Mouse (Mus musculus): ENCODE data around the gene Chtf18.
"Not testable (repeated sequence)": the region's sequence is repeated elsewhere in the genome, so short reads cannot be mapped to it uniquely, and the experiment has no call there.

Chtf18 gene

DNA sequence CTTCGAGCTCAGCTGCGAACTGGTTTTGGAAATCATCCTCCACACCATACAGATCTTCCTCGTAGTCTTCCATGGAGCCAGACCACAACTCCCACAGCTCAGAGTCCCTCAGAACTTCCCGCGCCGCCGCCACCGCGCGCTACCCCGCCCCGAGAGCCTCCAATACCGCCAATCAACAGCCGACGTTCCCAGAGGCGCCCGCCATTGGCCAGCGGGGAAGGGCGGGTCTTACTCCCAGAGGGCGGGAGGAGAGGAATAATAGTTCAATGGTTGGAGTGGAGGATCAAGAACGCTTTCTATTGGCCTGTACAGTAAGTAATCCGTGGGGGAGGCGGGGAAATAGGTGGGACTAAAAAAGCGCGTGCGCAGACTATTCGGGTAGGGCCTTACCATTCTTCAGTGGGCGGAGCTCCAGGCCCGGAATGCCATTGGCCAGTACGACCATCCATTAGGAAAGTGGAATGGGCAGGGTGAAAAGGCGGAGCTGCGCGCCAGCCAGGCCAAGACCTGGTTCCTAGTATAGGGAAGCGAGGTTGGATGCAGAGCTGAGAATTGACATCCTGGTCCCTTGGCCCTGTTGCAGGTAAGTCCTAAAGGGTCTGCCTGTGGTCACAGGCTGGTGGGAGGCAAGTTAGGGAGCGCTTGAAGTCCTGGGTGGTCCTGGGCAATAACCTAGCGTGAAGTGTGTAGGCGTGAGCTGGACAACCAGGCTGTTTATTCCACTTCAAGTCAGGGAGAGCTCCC is at the start of gene Chtf18, which contains the start of gene Rpusd1:
TSS of gene Chtf18 (minus strand) at position 155 of the 744 bp plus-strand sequence.
TSS of gene Rpusd1 (plus strand) at position 406 of the 744 bp plus-strand sequence.
- peak; percentile 99 for DNase-seq (ENCODE audit: low spot score)

DNA sequence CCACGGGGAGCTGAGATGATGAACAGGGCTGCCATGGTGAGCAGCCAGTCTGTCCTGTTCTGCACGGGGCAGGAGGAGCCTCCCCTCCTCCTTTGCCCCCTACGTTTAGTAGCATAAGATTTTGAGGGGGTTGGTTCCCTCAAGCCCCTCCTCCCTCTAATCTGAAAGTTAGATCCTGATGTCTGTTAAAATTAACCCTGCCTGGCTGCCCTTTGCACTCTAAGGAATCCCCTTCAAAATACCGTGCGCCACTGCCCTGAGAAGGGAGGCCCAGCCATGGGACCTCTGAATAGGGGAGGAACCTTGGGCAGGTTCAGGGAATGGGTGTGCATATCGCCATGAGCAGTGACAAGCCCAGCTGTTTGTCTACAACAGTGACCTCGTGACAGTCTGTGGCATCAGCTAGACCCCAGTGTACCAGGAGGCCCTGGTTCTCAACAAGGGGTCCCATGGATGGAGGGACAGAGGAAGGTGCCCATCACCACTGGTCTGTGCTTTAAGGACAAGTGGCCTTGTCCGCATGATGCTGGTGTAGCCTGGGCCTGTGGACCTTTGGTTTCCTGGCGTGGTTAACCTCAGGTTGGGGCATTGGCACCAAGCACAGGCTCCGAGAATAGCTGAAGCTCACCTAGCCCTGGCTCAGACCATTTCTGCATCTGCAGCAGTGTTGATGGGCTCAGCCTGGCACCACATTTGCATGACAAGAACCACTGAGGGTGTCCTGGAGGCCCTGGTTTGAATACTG is 48.3 kb upstream of the Chtf18 start:
- no peak for DNase-seq (ENCODE audit: low spot score)

DNA sequence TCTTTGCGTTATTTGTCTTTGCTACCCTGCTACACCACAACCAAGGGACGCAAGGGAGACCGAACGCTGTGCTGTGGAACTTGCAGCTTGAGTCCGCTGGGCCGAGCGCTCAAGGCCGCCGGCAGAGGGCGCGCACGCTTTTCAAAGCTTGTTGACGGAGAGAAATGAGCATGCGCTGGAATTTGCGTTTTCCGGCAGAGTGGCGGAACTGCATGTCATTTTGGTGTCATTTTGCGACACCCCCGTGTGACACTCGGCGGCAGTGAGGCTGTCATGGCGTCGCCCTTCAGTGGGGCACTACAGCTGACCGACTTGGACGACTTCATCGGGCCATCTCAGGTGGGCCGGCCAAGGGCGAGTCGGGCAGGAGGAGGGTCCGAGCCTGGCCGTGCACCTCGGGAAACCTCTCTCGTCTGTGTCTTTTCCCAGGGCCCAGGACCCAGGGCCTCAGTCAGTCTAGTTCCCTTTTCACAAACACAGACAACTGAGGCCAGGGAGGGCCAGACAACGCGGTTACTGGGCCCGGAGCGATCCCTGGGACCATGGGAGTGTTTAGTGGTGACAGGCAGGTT is 46.4 kb upstream of the Chtf18 start, which contains the start of gene Narfl:
TSS of gene Narfl (plus strand) at position 228 of the 572 bp plus-strand sequence.
- peak; percentile 92 for DNase-seq (ENCODE audit: low spot score)

DNA sequence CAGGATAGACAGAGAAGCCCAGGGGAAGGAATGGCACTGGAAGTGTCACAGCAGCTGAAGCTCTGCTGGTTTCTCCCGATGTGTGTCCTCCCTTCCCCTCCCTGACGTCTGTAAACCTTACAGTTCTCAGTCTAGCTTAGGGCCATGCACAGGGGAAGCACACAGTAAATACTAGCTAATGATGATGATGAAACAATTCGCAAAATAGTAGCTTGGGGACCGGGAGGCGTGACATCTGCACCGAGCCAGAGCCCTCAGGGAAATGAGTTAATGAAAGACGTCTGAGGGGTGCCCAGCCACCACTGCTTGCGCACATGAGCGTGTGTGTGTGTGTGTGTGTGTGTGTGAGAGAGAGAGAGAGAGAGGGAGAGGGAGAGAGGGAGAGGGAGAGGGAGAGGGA is 42.1 kb upstream of the Chtf18 start:
- DNase-seq (ENCODE audit: low spot score), result no peak

DNA sequence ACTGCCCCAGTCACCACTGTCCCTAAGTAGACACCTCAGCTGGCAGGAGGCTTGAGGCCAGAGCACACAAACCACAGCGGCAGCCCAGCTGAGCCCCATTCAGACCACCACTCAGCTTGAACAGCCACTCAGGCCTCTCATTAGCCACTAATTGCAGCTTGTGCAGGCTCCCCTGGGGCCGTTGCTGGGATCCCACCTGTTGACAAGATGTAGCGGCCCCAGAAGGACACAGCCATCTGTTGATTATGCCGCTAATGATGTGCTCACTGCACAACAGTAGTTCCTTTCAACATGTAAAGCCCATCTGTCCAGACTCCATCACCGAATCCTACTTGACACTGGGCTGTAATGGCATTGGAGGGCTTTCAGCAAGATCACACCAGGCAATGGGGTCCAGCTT is 38.7 kb upstream of the Chtf18 start:
- no peak for DNase-seq (ENCODE audit: low spot score)

DNA sequence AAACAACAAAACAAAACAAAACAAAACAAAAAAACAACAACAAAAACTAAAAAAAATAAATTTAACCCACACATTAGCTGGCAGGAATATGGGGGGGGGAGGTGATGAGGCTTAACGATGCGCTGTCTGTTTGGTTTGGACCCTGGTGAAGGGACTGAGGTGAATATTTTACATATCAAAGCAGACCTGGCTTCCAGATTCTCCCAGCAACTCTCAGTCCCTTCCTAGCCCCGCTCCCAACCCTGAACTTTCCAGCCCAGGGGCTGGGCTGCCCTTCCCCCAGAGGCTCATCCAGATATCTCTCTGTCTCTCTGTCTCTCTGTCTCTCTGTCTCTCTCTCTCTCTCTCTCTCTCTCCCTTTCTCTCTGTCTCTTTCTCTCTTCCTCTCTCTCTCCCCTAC is 35.4 kb upstream of the Chtf18 start:
- DNase-seq (ENCODE audit: low spot score), result no peak

DNA sequence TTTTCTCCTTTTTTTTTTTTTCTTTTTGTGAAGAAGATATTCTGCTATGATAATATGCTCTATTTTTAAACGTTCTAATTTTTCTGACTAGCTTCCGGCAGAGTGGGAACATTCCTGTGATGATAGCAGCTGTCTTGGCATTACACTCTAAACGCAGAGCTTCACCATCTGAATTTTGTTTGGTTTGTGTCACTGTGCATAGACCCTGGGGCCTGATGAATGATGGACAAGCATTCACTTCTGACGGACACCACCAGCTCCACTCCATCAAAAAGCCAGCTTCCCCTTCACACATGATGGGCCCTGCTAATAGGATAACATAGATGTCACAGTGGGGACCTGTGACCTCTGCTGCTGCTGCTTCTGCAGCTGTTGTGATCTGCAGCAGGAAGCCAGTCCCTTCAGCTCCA is 34.3 kb upstream of the Chtf18 start:
- no peak for DNase-seq (ENCODE audit: low spot score)

DNA sequence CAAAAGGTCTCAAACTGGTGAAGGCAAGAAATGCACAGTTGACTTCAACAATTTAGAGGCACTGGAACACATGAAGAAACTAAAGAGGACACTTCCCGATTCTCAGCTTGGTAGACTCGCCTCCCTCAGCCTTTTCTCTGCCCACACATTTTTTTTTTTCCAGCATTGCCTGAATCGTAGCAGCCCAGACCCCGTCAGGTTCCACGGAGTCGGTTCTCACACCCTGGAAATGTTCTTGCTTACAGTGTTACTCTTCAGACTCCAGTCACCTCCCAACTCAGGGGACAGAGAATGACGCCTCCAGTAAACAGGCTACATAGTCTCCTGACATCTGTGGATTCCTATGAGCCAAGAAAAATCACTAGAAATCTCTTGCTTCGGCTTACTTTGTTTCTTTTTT is 32.9 kb upstream of the Chtf18 start:
- no peak for DNase-seq (ENCODE audit: low spot score)

DNA sequence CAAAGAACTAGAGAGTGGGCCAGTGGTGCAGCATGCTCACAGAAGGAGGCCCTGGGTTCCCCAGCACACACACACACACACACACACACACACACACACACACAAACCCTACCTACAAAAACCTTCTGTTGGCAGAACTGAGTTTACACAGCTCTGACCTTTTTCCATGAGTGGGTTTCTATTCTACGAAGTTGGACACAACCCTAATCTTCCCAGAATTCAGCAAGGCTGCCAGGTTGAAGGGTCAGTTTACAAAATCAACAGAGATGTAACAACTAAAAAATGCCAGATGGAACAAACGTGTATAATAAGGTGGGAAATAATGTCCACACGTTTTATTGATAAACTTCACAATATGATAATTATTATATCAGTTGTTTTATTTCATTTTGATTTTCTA is 30.5 kb upstream of the Chtf18 start:
- no peak for DNase-seq (ENCODE audit: low spot score)

DNA sequence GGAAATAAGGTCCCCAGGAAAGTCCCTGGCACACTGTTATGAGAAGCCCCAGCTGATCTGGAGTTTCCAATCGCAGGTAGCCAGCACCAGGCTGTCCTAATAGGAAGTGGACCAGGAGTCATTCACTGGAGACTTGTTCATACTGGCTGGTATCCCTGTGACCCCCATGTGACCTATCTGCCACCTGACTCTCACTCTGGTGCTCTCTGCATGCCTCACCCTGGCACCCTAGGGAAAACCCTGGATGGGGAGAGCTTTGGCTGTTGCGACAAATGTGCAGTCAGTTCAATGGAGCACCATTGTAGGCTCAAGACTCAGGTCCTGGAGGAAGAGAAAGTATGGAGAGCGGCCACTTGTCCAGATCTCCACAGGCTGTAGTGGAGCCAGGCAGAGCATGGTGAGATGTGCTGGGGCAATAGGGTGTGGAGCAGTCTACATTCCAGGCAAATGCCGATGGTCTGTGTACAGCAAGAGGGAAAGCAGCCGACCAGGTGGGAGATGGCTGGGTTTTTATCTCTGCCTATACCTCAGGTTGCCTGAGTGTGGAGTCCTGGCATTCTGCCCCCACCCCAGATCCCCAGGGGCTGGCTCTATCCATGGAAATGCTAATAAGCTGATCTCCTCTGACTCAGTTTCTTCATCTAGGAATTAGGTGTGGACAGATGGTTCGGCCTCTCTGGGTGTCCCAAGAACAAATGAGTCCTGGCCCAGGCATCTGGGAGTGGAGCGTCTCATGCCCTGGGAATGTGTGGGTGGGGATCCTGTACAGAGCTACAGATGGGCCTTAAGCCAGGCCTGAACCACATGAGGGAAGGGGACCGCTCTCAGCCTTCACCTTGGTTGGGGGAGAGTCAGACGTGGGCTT is 29.4 kb upstream of the Chtf18 start:
- no peak for DNase-seq (ENCODE audit: low spot score)

DNA sequence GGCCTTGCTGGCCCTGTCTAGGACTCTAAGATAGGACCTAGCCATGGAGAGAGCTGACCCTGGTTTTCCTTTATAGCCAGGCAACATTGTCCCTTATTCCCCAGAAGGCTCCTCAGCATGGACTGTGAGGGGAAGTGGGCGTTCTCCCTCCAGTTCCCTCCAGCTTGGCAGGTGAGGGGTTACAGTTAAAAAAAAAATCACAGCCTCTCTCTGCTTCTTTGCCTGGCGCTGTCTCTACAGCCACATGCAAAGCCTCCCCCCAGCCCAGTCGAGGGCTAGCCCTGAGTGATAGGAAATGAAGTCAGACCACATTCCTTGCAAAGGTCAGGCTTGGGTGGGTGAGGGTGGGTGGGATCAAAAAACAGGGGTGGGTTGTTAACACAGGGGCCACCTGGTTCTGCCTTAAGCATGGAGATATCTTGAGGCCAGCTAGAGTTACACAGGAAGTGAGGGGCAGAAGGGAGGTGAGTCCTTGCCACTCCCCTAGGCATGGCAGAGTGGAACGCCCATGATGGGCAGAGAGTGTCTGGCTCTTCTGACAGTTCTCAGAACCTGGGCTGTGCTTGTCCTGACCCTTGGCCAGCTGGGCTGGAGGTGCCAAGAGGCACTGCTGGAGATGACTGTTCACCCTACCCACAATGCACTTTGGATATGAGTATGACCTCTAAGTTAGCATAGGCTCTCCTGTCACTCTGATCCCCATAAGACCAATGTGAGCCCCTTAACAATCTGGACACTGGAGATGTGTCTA is 28.6 kb upstream of the Chtf18 start:
- DNase-seq (ENCODE audit: low spot score), result no peak

DNA sequence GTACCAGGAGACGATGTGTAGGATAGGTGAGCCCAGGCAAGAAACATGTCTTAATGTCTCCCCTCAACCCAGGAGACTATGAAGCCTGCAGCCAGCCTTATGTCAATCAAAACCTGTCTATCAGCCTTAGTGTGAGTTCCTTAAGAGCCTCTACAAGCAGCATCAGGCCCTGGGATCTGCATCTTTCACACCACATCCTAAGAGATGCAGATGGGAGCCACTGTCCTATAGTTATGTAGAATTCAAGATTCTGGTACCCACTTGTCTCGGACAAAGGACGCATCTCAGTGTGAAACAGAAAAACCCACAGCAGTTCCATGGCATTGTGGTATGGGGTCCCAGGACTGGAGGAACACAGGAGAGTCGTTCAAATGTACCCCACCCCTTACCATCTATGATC is 27.9 kb upstream of the Chtf18 start:
- DNase-seq (ENCODE audit: low spot score), result no peak

DNA sequence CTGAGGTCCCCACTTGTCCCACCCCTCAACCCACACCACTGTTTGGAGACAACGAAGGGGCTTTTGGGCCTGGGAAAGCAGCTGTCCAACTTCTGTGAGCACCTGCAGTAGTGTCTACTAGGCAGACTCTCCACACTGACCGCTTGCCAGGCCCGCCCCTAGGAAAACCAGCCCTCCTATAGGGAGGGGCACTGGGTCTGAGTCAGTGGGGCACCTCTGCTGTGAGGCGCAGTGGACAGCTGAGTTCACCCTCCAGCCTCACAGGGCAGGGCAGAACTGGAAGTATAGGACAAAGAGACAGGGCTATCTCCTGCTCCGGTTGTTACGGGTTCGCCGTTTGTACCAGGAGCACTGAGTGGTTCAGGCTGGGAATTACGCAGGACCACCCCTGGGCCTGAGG is 27.0 kb upstream of the Chtf18 start, which contains the start of gene Msln:
TSS of gene Msln (minus strand) at position 138 of the 400 bp plus-strand sequence.
- DNase-seq (ENCODE audit: low spot score), result no peak

DNA sequence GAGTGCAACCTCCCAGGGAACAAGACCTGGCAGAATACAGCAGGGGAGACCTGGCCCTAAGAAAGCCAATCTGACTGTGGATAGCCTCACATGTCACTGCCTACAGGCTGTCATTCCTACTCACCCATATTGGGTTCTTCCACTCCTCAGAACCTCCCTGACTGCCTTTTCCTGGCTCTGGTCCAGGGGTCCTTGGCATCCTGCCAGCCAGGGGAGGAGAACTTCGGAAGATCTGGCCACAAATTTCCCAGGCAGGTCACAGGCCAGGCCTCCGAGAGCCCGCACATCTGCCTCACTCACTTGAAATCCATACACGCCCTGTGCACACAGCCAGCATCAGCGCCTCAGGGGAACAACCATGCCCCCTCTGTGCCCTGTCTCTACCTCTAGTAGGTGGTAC is 24.2 kb upstream of the Chtf18 start:
- DNase-seq (ENCODE audit: low spot score), result no peak

DNA sequence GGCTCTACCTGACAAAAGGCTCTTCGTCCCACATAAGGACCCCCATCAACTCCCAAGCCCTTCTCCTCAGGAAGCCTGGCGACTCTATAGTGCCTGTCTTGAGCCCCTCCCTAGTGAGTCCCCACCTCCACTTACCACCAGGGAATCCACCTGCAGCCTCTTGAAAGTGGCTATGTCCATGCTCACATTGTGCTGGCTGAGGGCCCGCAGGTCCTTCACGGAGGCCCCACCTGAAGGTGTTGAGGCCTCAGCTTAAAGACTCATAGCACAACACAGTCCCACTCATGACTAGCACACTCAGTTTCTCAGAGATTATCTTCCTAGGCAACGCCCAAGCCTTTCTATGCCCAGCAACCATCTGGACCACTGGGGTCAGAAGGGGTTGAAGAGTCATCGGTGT is 22.1 kb upstream of the Chtf18 start:
- DNase-seq (ENCODE audit: low spot score), result no peak

DNA sequence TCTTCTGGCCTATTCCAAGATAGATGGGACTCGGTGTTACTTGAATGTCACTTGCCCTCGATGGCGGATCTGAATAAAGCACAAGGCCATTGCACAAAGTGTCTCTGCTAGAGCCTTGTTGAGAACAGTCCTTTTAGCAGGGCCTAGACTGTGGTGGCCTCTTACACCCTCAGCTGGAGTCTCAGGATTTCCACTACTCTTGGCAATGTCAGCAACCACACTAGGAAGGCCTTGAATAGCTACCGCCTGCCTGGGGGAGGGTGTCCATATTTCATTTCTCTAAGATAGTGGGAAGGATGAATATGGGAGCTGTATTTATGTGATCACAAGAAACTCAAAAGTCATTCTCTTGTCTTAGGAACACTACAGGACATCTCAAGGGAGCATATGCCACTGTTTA is 21.0 kb upstream of the Chtf18 start:
- DNase-seq (ENCODE audit: low spot score), result no peak

DNA sequence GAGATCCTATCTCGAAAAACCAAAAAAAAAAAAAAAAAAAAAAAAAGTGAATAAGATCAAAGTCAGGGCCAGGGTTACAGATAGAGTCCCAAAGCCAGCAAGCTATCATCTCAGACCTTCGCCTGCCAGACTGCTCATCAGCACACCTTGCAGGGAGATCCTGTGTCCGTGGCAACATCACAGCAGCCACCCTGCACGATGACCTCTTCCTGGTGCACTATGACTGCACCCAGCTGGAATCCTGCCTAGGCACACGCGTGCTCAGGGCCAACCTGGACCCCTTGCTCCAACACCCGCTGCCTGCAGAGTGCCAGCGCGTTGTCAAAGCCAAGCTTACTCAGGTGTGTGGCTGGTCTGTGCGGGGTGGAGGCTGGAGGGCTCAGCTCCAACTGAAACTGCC is 17.1 kb upstream of the Chtf18 start:
- no peak for DNase-seq (ENCODE audit: low spot score)

DNA sequence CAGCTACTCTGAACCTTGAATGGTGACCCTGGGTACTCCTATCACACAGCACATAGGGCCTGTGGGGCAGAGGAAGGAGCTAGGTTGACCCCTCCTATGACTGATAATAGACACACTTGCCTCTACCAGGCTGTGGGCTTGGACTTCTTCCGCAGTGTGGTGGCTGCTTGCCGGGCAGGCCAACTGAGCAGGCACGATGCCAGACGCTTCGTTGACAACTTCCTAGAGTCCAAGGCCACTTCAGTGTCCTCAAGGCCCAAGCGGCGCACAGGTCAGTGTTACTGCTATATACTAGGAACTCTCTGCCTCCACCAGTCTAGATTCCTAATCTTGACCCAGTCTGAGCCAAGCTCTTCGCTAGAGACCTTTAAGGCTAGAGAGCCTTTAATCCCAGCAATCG is 16.6 kb upstream of the Chtf18 start:
- no peak for DNase-seq (ENCODE audit: low spot score)

DNA sequence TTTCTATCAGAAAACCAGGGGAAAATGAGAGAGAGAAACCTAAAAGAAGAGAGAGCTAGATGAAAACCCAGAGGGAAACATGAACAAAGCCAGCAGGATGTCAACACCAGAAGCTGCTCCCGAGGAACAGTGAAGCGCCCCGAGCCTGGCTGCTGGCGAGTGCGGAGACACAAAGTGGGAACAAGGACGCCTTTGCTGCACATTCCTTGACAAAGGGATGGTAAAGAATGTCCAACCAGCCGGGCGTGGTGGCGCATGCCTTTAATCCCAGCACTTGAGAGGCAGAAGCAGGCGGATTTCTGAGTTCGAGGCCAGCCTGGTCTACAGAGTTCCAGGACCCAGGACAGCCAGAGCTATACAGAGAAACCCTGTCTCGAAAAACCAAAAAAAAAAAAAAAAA is 14.3 kb upstream of the Chtf18 start:
- DNase-seq (ENCODE audit: low spot score), result not testable (repeated sequence)

DNA sequence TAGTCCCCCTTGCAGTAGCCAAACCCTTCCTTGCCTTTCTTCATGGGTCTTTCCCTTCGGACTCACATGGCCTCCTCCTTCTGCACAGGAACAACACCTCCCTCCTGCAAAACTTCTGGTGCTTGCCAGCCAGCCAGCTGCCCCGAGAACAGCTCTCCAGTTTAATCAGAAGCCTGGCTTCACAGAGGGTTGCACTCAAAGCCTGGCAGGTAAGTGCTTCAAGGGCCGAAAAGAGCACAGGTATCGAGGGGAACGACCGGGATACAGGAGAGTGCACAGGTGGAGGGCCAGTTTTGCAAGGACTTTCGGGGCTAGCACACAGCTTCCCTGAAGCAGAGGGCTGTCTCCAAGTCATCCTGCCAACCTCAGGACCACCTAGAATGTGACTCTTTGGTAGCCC is 11.6 kb upstream of the Chtf18 start:
- no peak for DNase-seq (ENCODE audit: low spot score)

DNA sequence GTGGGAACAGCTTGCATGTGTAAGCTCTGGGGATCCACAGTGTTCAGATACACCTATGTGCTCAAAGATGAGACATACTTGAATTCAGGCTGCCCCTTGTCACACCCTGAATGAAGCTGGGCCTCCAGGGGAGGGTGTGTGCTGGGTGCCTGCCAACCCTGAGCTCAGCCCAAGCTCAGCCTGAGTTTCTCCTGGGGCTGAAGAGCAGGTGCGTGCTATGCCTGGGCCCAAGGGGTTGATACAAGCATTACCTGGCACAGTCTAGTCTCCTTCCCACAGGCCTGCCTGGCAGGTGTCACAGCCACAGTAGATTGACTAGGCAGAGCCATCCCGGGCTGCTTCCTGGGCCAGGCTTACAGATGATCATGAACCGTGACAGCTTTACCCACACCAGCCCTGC is 8.5 kb upstream of the Chtf18 start, which contains the start of gene Mslnl:
TSS of gene Mslnl (plus strand) at position 298 of the 400 bp plus-strand sequence.
- DNase-seq (ENCODE audit: low spot score), result no peak
